Mouse (Mus musculus) liver, embryonic 14.5 days (tissue): ENCODE measurements around the gene Rftn1. TPM values are rescaled to one million over a fixed set of nuclear protein-coding genes. Genes with fewer than 3 reads are reported as not detected.

Experiments used
- ATAC-seq: fragments of 200-750 bp; cut with Nextera tagmentation; 2 replicates; pipeline ENCODE4 v1.8.0; 2017; ENCODE audit warnings: moderate number of reproducible peaks, mild to moderate bottlenecking, moderate library complexity; ENCODE audit not compliant: insufficient read depth
- DNase-seq, 3 experiments: peaks; one replicate each; pipeline ENCODE4 v3.0.0-alpha.2; 2012 to 2013; ENCODE audit warnings: low read depth in 3 of 3, low spot score in 3 of 3
- H3K27ac ChIP-seq: fragments of 300-500 bp; sonication (generic); 2 replicates; pipeline ENCODE4 v1.5.1; 2014; ENCODE audit warnings: moderate library complexity, mild to moderate bottlenecking, control low read depth, inconsistent platforms
- H3K27me3 ChIP-seq: fragments of 300-500 bp; sonication (generic); 2 replicates; pipeline ENCODE4 v1.6.1; 2014; ENCODE audit warnings: mild to moderate bottlenecking, low read length, moderate library complexity; ENCODE audit not compliant: control insufficient read depth, insufficient read depth
- H3K36me3 ChIP-seq: fragments of 300-500 bp; sonication (generic); replicated peaks from 2 replicates; pipeline ENCODE4 v1.6.1; 2014; ENCODE audit warnings: low read depth; ENCODE audit not compliant: control insufficient read depth, insufficient read depth
- H3K4me1 ChIP-seq, 2 experiments: fragments of 200-500 bp in 1 of 2; fragments of 300-500 bp in 1 of 2; sonication (generic) in 1 of 2; replicated peaks; 2 replicates each; pipeline ENCODE4 v1.6.1; 2012 to 2014; ENCODE audit warnings: antibody characterized with exemption in 1 of 2, inconsistent platforms in 1 of 2, low read length in 1 of 2; ENCODE audit not compliant: control insufficient read depth in 2 of 2, insufficient read depth in 2 of 2
- H3K4me2 ChIP-seq: fragments of 300-500 bp; sonication (generic); 2 replicates; pipeline ENCODE4 v1.6.1; 2014; ENCODE audit warnings: low read depth, mild to moderate bottlenecking, control low read depth, moderate library complexity
- H3K4me3 ChIP-seq, 2 experiments: fragments of 200-500 bp in 1 of 2; fragments of 300-500 bp in 1 of 2; sonication (generic) in 1 of 2; 2 replicates each; pipeline ENCODE4 v1.5.1; 2012 to 2014; ENCODE audit warnings: low read depth in 2 of 2, low read length in 2 of 2, mild to moderate bottlenecking in 2 of 2, control low read depth in 1 of 2, inconsistent platforms in 1 of 2, moderate library complexity in 1 of 2; ENCODE audit not compliant: insufficient read depth in 1 of 2
- H3K9ac ChIP-seq: fragments of 300-500 bp; sonication (generic); replicated peaks from 2 replicates; pipeline ENCODE4 v1.6.1; 2014; ENCODE audit warnings: mild to moderate bottlenecking, control low read depth, moderate library complexity
- H3K9me3 ChIP-seq: fragments of 300-500 bp; sonication (generic); 2 replicates; pipeline ENCODE4 v1.6.1; 2016; ENCODE audit warnings: low read length, mixed read lengths; ENCODE audit not compliant: control insufficient read depth
- CTCF ChIP-seq: IDR thresholded peaks from 2 replicates; pipeline ENCODE4 v1.5.1; 2016; ENCODE audit warnings: antibody characterized with exemption, low read depth, control low read depth
- EP300 ChIP-seq: IDR thresholded peaks from 2 replicates; pipeline ENCODE4 v1.6.1; 2016; ENCODE audit warnings: antibody characterized with exemption, low read depth
- WGBS: fragments of 180-500 bp; shearing (Covaris S2); extraction: QIAGEN DNeasy Blood & Tissue Kit; methylation state at CpG from one replicate; pipeline ENCODE4 v1.1.7; 2014; ENCODE audit not compliant: insufficient replicate concordance; 5-methylcytosine and 5-hydroxymethylcytosine counted together
- polyA plus RNA-seq, 2 experiments: library from polyadenylated mRNA; depleted of rRNA in 1 of 2; stranded (reverse) in 1 of 2; unstranded in 1 of 2; fragments of >200 nt; fragmentation: Nextera tagmentation in 1 of 2; extraction: Ambion mirVana in 1 of 2; gene quantifications; 2 replicates each; pipeline versions ENCODE4 v1.2.1 to v1.2.3; 2012 to 2014

The Rftn1 gene
- polyA plus RNA-seq, 2 experiments: 2.2 to 3.2 TPM

GRCm38 (mm10) chr17:50003156-50003555 lies 187.3 kb downstream of the Rftn1 start:
- no peak overlapping the region for H3K4me2 ChIP-seq
- H3K9ac ChIP-seq: no peak overlapping the region; the same call in 1 of the 2 replicates
- peaks cover 2 to 10% of the 10 kb centered on the region in 2 experiments; a peak in 3 of 4 replicates for H3K4me1 ChIP-seq
- no peak for ATAC-seq
- H3K9me3 ChIP-seq: no peaks in the 10 kb centered on the region
- H3K27ac ChIP-seq: no peak overlapping the region
- no peak for DNase-seq
- H3K4me3 ChIP-seq: no peak overlapping the region
- H3K27me3 ChIP-seq: no peaks in the 10 kb centered on the region
- TF ChIP-seq EP300: no peak
- TF ChIP-seq CTCF: no peak
- 66% methylated on average over 4 of the region's 4 CpGs for WGBS
- H3K36me3 ChIP-seq: no peaks in the 10 kb centered on the region

GRCm38 (mm10) chr17:50002171-50002570 lies 188.3 kb downstream of the Rftn1 start:
- TF ChIP-seq CTCF: no peak
- WGBS: 60% methylated on average over 3 of the region's 3 CpGs
- H3K27ac ChIP-seq: no peak overlapping the region
- H3K27me3 ChIP-seq: no peaks in the 10 kb centered on the region
- H3K9me3 ChIP-seq: no peaks in the 10 kb centered on the region
- H3K4me2 ChIP-seq: no peak overlapping the region
- no peaks in the 10 kb centered on the region for H3K36me3 ChIP-seq
- peaks cover 0 to 8% of the 10 kb centered on the region in 2 experiments; a peak in 1 of 4 replicates for H3K4me1 ChIP-seq
- H3K4me3 ChIP-seq: no peak overlapping the region
- no peak overlapping the region for H3K9ac ChIP-seq
- no peak for DNase-seq
- ATAC-seq: no peak

- no peak for ATAC-seq
Observed at GRCm38 (mm10) chr17:50001754-50002153, 188.7 kb downstream of the Rftn1 start.

GRCm38 (mm10) chr17:50000580-50000979 lies 189.9 kb downstream of the Rftn1 start:
- Histone ChIP-seq H3K27me3 (no peaks in the 10 kb centered on the region), H3K36me3 (no peaks in the 10 kb centered on the region), H3K9ac (no peak overlapping the region), H3K9me3 (no peaks in the 10 kb centered on the region), H3K4me1 (peaks cover 0 to 5% of the 10 kb centered on the region in 2 experiments; a peak in 1 of 4 replicates), H3K4me3 (no peak overlapping the region), H3K27ac (no peak overlapping the region), H3K4me2 (no peak overlapping the region)
- 73% methylated on average over 3 of the region's 3 CpGs for WGBS
- no peak for ATAC-seq
- DNase-seq: no peak
- TF ChIP-seq EP300 (no peak), CTCF (no peak)

More at GRCm38 (mm10) chr17:50001754-50002153, 188.7 kb downstream of the Rftn1 start:
- Histone ChIP-seq H3K9ac (no peak overlapping the region), H3K4me2 (no peak overlapping the region), H3K4me1 (peaks cover 0 to 5% of the 10 kb centered on the region in 2 experiments; a peak in 1 of 4 replicates), H3K9me3 (no peaks in the 10 kb centered on the region), H3K4me3 (no peak overlapping the region), H3K27me3 (no peaks in the 10 kb centered on the region), H3K27ac (no peak overlapping the region), H3K36me3 (no peaks in the 10 kb centered on the region)
- TF ChIP-seq CTCF: no peak
- no peak for TF ChIP-seq EP300
- DNase-seq: no peak

GRCm38 (mm10) chr17:49996626-49997152 lies 193.8 kb downstream of the Rftn1 start:
- TF ChIP-seq CTCF (no peak), EP300 (no peak)
- Histone ChIP-seq H3K27ac (no peak overlapping the region), H3K4me2 (no peak overlapping the region), H3K4me3 (no peak overlapping the region), H3K9me3 (no peaks in the 10 kb centered on the region), H3K4me1 (0 out of 4 replicates have a peak, but pooled peaks cover 0 to 2% of the 10 kb centered on the region in 2 experiments), H3K27me3 (no peaks in the 10 kb centered on the region), H3K36me3 (no peaks in the 10 kb centered on the region), H3K9ac (no peak overlapping the region)
- ATAC-seq (no peak), DNase-seq (no peak)
- WGBS: 56% methylated on average over 5 of the region's 5 CpGs
